Mouse (Mus musculus): ENCODE data around the gene Cygb. TPM values are rescaled to one million over a fixed set of nuclear protein-coding genes. Genes with fewer than 3 reads are reported as not detected.
"Not testable (repeated sequence)": the region's sequence is repeated elsewhere in the genome, so short reads cannot be mapped to it uniquely, and the experiment has no call there.

Cygb gene
- total RNA-seq, 2 experiments from 2014 or later, result 76.2 to 85.4 TPM

DNA sequence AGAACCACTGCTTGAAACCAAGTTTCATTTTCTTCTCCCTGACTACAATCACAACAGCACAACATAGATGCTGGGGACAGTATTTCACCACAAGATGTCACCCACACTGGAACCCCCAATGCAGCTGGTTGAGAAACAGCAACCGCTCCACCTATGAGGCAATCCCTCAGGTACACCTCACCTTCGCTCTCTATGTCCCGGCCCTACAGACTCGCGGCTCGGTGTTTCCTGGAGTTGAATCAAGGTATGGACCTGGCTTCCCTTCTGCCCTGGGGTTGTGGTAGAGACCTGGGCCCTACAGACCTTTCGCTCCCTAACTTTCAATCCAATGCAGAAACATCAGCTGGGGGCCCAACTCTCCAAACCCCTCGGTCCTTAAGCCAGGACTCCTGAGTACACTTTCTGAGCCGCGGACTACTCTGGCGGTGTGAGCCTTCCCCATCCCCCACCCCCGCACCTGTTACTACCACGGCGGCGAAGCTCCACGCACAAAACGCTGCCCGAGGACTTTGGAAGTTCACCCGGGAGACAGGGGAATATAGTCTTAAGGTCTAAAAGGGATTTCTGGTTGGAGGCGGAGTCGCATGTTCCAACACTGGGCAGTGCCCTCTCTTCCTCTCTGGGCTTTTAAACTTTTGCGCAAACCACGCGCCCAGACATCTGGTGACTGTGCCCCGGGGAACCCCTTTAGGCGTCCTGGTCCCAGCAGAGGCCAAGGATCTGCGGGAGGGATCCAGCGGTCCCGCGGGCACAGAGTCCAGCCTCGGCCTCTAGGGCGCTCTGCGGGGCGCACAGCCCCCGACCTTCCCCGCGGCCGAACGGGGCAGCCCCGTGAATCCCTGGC is 30.6 kb downstream of the Cygb start:
- peak in 1 of 2 experiments; percentile 40 for DNase-seq
- intact Hi-C loops (cut with DNase I), result no loop called here

DNA sequence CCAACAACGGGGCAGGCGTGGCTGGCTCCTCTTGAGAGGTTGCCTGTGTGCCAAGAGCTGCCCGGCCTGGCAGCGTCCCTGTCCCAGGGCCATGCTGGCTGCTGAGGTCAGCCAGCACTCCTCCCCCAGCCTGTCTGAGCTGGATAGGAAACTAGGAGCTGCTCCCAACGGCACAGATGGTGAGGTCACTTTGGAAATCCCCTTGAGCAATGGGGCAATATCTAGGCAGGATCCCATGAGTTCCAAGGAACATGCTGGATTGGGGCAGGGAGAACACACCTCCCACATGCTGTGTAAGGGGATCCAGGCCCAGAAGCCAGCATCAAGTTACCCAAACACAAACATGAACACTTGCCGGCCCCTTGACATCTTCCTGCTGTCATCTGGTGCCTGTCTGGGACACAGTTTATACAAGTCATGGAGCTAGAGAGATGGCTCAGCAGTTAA is 32.8 kb downstream of the Cygb start:
- intact Hi-C loops (cut with DNase I), result no loop called here

DNA sequence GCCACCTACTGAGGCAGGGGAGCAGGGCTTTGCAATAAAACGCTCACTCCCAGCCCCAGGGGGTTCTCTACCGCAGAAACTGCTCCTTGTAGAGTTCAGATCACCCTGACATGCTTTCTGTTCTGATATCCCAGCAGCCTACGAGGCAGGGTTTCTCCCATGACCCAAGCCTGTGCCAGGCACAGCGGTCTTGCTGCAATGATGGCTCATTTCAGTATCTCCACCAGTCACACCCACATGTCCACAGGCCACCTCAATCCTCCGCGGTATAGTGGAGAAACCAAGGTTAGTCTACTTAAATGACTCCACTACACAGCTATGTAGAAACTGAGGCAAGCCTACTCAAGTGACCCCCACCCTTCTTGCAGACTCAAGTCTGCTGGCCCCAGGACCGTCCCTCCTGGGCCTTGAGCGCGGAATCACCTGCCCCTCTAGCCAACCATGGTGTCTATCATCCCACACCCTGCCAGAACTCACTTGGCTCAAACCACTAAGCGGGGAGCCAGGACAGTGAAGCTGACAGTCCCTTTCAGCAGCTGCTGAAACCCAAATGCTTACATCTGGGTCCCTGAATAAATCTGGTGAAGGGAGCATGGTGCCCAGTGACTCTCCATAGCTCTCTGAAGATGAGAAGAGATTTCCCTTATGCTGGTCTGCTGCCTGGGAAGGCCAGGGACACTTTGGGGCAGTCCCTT is 33.4 kb downstream of the Cygb start:
- no peak for DNase-seq
- intact Hi-C loops (cut with DNase I), result no loop called here

More for the DNA sequence above, 32.8 kb downstream of the Cygb start:
- DNase-seq, result peak; percentile 92 to 94

DNA sequence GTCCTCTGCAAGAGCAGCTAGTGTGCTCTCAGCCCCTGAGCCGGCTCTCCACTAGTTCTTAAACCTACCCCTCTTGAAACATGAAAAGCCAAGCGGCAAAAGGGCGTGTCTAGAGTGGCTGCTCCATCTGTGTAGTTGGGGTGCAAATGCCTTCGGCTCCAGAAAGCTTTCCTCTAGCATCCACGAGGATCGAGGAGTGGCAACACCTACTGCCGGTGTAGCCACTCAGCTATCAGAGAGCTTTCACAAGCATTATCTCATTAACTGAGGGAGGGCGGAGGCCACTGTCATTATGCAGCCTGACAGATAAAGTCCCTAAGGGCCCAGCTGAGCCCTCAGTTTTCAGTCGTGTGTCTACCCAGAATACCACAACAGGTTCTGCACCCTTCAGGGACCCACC is 34.0 kb downstream of the Cygb start:
- no peak for DNase-seq
- intact Hi-C loops (cut with DNase I), result no loop called here

DNA sequence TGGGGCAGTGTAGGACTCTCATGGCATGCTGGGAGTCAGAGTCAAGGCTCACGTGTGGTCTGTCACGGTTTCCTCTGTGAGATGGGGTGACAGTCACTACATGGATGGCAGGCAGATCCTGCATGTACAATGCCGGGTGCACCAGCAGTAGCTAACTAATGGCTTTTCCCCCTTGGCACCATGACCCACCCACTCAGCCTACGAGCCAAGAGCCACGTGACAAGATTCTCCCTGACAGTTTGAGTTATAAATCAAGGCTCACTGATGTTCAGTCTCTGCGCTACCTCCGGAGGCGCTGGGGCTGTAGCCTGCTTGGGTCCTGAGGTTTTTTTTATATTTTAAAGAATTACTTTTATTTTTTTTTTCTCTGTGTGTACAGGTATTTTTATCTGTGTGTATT is 34.6 kb downstream of the Cygb start:
- DNase-seq, result no peak
- intact Hi-C loops (cut with DNase I), result no loop called here

DNA sequence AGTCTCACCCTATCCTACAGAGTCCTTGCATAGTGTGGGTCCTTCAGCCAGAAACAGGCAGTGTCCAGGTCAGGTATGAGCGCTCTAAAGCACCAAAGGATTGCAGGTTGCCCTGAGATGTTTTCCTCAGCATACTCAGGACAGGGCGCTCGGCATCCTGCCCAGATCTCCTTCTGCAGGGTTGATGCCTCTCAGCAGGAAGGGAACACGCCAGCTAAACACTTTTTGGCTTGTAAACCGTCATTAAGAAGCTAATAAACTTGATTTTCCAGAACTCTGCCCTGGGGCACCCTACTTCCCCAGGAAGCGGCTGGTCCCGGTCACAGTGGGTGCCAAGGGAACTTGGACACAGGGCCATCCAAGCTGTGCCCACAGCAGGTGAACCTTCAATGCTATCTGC is 35.0 kb downstream of the Cygb start:
- intact Hi-C loops (cut with DNase I), result no loop called here
- DNase-seq, result no peak

DNA sequence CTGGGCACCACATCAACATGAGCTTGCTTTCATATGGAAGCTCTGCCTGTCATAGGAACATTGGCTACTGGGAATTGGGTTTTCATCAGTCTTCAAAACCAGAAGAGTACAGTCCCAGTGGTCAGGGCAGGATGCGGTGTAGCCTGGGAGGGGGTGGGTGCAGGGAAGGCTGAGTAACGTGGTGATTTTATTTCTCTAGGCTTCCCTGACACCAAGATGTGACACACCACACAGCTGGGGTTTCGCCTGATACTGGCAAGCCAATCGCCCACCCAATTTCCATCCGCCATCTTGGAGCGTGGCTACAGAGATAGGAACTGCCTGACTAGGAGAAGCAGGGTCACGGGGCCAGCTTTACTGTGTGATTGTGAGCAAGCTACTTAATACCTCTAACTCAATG is 35.4 kb downstream of the Cygb start:
- intact Hi-C loops (cut with DNase I), result no loop called here
- DNase-seq, result no peak

DNA sequence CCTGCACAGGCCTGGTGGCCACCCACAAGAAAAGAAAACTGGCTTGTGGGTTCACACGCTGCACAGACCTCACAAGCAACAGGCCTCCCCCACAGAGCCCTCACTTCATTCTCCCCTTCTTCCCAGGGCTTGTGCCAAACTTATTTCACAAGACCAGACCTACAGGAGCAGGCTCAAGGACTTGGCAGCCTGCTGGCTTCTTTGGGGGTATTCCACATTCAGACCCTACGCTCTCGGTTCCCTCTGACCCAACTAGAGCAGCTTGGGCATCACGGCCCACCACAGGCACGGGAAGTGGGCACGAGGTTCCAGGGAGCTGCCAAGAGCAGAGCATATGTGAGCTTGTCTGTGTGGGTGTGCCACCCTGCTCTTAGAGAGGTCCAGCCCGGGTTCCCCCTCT is 36.5 kb downstream of the Cygb start:
- intact Hi-C loops (cut with DNase I), result no loop called here
- no peak for DNase-seq

DNA sequence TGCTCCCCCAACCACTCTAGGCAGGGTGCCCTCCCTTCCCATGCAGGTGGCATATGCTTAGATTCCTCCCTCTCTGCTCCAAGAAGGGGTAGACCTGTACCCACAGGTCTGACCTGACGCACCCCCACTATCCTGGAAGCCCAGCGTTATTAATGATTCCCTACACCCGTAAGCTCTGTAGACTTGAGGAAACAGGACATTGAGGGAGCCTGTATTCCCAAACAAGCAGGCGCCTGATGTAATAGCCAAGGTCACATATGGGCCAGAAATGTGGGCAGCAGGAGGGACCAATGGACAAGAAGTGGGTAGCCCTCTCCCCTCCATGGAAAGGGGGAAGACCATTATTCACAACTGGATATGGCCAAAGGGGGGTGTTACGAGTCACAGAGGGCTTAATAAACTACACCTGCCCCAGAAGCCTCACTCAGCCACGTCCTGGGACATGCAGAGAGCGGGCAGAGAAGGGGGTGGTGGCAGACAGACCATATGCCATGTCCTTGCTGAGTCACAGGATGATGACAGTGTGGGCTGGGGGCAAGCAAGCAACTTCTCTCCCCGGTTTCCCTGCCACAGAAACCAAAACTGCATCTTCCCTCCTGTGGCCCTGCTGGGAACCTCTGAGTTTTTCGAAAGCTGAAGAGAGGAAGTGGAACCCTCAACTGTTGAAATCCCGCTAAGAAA is 37.5 kb downstream of the Cygb start:
- intact Hi-C loops (cut with DNase I), result no loop called here
- no peak for DNase-seq

DNA sequence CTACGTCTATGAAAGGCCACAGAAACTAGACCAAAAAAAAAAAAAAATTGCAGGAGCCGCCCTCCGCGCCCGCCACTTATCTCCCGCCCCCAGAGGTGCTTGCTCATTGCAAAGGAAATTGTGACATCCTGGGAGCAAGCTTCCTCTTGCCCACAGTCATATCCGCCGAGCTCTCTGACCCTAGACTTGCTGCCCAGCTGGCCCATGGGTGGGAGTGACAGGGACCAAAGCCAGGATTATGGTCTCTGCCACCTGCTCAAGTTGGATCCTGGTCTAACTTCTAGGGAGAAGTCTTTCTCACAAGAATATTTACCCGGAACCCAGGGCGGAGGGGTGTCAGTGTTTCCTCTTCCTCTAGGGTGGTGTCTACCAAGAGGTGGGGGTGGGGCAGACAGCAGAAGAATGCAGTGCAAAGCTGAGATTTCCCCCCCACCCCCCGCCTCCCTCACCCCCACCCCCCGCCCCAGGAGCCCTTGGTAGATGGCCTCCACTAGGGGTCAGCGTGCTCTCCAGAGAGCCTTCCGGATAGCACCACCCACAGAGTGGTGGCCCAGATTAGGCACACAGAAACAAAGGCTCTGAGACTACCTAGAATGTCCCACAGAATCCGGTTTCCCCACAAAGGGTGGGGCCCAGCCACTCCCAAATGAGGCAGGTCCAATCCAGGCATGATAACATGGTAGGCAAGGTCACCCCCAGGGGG is 38.2 kb downstream of the Cygb start:
- intact Hi-C loops (cut with DNase I), result no loop called here
- DNase-seq, result peak; percentile 59 to 69

DNA sequence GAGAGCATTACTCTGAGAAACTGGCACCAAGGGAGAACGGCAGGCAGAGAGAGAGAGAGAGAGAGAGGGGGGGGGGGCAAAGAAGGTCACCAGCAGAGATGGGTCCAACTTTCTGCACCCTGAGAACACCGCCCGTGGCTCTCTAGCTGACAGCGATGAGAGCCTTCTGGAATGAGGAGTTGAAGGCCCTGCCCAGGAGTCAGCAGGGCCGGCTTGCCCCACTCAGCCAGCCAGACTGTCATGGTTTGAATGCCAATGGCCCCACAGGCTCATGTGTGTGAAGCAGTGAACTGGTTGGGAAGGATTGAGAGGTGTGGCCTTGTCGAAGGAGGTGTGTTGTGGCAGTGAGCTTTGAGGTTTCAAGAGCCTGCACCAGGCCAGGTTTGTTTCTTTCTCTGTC is 40.9 kb downstream of the Cygb start:
- DNase-seq, result no peak
- intact Hi-C loops (cut with DNase I), result no loop called here

DNA sequence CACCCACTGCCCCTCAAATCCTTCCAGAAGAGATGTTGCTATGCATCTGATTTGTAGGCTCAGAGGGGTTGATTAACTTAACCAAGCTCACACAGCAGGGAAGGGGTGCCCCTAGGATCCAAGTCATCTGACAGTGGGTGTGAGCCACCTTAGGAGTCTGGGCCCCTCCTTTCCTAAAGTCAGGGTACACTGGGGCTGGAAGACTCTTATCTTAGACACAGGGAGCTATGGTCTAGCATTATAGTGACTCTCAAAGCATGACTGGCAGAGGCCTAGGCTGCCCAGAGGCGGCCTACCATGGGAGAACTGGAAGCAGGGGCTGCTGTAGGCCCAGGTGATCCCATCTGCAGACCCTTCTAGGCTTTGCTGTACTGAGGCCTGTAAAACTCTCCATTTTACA is 41.6 kb downstream of the Cygb start:
- intact Hi-C loops (cut with DNase I), result no loop called here
- DNase-seq, result no peak

DNA sequence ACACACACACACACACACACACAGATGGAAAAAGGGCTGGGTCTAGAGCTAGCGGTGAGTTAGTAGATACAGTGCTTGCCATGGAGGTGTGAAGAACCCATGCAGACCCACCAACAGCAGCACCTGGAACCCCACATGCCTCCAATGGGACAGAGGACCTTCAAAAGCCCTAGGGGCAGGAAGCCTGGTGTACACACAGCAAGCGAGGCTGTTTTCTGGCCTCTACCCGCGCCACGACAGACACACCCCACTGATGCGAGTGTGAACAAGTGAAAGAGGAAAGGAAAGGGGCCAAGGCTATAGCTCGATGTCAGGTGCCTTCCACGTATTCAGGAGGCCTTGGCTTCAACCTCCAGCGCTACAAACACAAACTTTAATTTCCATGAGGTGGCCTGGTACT is 42.2 kb downstream of the Cygb start:
- intact Hi-C loops (cut with DNase I), result no loop called here

DNA sequence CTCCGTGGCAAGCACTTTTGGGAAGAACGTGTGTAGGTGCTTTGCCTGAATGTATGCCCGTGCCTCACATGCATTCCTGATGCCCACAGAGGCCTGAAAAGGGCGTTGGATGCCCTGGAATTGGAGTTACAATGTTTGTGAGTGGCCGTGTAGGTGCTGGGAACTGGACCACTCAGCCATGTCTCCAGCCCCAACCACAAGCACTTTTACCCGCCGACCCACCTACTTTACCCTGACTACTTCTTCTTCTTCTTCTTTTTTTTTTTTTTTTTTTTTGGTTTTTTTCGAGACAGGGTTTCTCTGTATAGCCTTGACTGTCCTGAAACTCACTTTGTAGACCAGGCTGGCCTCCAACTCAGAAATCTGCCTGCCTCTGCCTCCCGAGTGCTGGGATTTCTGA is 42.9 kb downstream of the Cygb start:
- DNase-seq; intact Hi-C loops (cut with DNase I): not testable (repeated sequence)

More for the DNA sequence above, 42.2 kb downstream of the Cygb start:
- DNase-seq, result no peak

DNA sequence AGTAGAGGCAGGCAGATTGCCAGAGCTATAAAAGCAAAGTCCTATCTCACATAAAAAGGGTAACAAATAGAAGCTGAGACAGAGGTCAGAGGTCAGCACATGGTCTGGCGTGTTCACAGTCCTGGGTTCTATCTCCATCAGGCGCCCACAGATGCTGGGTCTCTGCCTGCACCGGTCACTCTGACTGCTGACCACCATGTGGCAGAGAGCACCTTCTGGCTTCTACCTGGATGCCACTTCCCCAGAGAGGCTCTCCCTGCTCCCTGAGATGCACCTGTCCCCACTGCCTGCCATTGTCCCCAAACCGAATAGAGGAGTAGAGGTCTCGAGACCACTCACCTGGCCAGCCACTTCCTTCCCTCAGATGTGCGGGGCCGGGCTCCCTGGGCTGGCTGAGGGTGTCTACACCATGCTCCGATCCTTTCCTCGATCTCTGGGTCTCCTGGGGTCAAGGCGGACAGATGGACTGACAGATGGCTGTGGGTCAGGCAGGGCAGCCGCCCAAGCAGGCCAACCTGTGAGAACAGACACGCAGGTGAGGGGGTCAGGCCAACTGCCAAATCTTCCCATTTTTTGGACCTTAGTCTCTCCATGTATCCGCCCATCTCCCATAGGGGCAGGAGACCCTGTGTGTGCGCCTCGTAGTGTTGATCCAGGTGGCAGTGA is 44.0 kb downstream of the Cygb start:
- no peak for DNase-seq
- intact Hi-C loops (cut with DNase I), result no loop called here

DNA sequence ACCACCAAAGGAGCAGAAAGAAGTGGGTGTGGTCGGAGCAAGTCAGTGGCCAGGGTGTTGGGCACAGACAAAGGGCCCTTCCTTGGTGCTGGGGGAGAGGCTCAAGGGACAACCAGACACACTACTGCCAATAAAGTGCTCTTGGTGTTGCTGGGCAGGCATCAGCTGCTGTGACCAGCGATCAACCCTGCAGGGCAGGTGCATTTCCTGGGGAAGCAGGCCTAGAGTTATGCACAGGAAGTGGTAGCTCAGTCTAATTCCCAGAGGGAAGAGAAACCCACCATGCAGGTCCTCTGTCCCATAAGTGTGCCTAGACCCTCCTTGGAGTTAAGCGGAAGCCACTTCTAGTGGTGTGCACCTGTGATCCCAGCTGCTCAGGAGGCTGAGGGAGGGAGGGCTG is 46.4 kb downstream of the Cygb start:
- no peak for DNase-seq
- intact Hi-C loops (cut with DNase I), result no loop called here

DNA sequence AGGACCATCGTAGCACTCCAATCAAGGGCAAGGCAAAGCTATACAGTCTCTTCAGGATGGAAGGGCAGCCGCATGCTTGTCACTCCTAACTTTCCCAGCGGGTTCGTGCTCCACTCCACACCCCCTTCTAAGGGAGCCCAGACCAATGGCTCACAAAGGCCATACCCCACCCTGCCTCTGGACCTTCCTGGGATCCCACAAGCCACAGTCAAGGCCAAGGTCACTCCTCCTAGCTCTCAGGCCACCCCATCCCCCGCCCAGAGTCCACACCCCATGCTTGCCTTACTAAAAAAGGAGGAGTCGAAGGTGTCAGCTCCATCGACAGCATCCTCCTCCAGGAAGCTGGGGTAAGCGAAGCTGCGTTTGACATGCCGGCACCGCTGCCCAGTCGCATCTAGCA is 50.0 kb downstream of the Cygb start:
- DNase-seq, result no peak
- intact Hi-C loops (cut with DNase I), result no loop called here

DNA sequence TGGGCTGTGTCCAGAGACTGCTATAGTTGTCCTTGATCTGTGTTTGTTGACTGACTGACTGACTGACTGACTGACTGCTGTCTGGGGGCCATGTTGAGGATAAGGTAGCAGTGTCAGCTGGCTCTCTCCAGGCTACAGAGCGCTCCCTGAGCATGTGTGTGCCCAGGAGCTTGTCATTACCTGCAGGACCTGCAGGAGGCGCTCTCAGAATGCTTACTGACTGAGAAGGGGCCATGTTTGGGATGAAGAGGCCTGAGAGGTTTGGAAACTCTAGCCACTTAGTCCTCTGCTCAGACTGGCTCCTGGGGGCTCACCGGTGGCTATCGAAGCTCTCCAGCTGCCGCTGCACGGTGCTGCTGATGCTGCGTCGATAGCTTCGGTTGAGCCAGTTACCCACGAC is 50.8 kb downstream of the Cygb start:
- DNase-seq, result peak in 1 of 2 experiments; percentile 71
- intact Hi-C loops (cut with DNase I), result loop anchor here (2.0 kb wide), 1 partner anchor 25 kb away; no protein-coding TSS in a partner anchor

DNA sequence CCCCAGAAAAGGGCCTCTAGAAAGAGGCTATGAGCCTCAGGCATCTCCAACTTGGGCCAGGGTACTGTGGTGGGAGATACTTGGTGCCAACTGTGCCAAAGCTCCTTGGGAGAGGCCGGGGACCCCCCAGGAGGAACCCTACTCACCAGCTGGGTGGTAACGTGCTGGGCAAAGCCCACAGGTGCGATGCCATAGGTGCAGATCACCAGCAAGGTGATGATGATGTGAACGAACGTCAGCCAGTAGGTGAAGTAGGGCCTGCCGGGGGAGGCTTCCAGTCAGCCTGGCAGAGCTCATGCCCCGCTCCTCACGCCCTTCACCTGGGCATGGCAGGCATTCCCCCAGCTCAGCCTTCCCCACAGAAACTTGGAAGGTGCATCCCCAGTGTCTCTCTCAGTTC is 52.1 kb downstream of the Cygb start:
- no peak for DNase-seq
- intact Hi-C loops (cut with DNase I), result loop anchor here (2.0 kb wide), 1 partner anchor 27 kb away; no protein-coding TSS in a partner anchor

DNA sequence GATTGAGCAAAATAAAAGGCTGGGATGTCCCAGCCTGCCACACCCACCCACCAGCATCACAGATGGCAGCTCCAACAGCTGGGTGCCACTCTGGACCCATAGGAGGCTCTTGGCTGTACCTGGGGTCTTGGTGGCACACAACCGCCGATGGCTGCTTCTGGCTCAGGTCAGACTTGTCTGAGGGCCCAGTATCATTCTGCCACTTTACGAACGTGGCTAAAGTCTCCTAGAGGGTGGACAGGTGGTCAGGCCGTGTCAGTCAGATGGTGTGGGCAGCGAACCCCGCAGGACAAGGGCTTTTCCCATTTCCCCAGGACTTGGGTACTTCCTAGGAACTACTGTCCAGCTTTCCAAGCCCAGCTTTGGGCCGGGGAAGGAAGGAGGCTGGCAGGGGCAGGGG is 52.9 kb downstream of the Cygb start:
- DNase-seq, result no peak
- intact Hi-C loops (cut with DNase I), result no loop called here
